Mouse (Mus musculus) cerebellum, adult 2 months (tissue): ENCODE measurements at regions not wholly inside any gene's neighbourhood (a gene's known extent, or its start where the extent isn't known, plus 50 kb on each side); places are given as distances from the start of the nearest gene placed in this dataset.
A peak's percentile ranks its signal among the peaks of the same experiment; 100 is the strongest.

ENCODE experiments used
- DNase-seq, 2 experiments: peaks; one replicate each; pipeline ENCODE4 v3.0.0; 2021
- H3K27ac ChIP-seq: fragments of 200-500 bp; 2 replicates; pipeline ENCODE4 v1.5.1; 2012; ENCODE audit warnings: low read length, control low read depth, inconsistent platforms; ENCODE audit not compliant: insufficient read depth
- H3K27me3 ChIP-seq: fragments of 200-500 bp; 2 replicates; pipeline ENCODE4 v1.6.1; 2012; ENCODE audit warnings: inconsistent platforms, mild to moderate bottlenecking, low read length, moderate library complexity; ENCODE audit not compliant: control insufficient read depth, insufficient read depth
- H3K4me1 ChIP-seq: fragments of 200-500 bp; 2 replicates; pipeline ENCODE4 v1.6.1; 2011; ENCODE audit warnings: low read length; ENCODE audit not compliant: control insufficient read depth, insufficient read depth
- H3K4me3 ChIP-seq: fragments of 200-500 bp; replicated peaks from 2 replicates; pipeline ENCODE3; 2011; ENCODE audit warnings: mild to moderate bottlenecking, low read depth, low read length, control low read depth; ENCODE audit not compliant: insufficient read depth
- CTCF ChIP-seq: fragments of 200-500 bp; IDR thresholded peaks from 2 replicates; pipeline ENCODE4 v1.5.1; 2011; ENCODE audit warnings: low read depth, mild to moderate bottlenecking, control low read depth, low read length, moderate library complexity, borderline replicate concordance; ENCODE audit not compliant: insufficient read depth
- POLR2A ChIP-seq: fragments of 200-500 bp; IDR thresholded peaks from 2 replicates; pipeline ENCODE4 v1.6.1; 2011; ENCODE audit warnings: low read length, control low read depth, borderline replicate concordance; ENCODE audit not compliant: insufficient read depth
- WGBS: fragments of 180-500 bp; shearing (Covaris S2); methylation state at CpG from one replicate; pipeline ENCODE4 v1.1.7; 2018; 5-methylcytosine and 5-hydroxymethylcytosine counted together

DNA sequence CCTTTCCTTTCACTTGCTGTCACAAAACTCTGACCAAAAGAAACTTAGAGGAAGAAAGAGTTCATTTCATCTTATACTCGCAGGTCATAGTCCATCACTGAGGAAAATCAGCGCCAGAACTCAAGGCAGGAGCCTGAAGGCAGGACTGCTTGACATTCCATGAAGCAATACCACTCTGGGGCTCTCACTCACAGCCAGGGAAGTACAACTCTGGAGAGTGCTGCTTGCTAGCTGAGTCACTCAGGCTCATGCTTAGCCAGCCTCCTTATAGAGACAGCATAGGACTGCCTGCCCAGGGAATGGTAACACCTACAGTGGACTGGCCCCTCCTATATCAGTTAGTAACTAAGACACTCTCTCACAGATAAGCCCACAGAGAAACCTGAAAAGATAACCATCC, 166.5 kb downstream of the Tmx1 start:
- Histone ChIP-seq H3K27ac (no peak overlapping the region), H3K4me3 (no peak overlapping the region), H3K4me1 (peaks cover 6% of the 10 kb centered on the region; the same call in 1 of the 2 replicates), H3K27me3 (no peaks in the 10 kb centered on the region)
- WGBS, result 94% methylated on average over 2 of the region's 2 CpGs
- no peak for TF ChIP-seq CTCF
- no peak for TF ChIP-seq POLR2A
- no peak for DNase-seq

- DNase-seq, result no peak
- TF ChIP-seq CTCF (no peak), POLR2A (no peak)
- peaks cover 11% of the 10 kb centered on the region for H3K4me1 ChIP-seq
- H3K4me3 ChIP-seq, result no peak overlapping the region
- WGBS, result 92% methylated on average over 4 of the region's 4 CpGs
- no peaks in the 10 kb centered on the region for H3K27me3 ChIP-seq
- H3K27ac ChIP-seq, result no peak overlapping the region
Measured at GRCm38 (mm10) chr12:70622019-70622418, 169.1 kb downstream of the Tmx1 start.

GRCm38 (mm10) chr12:70624298-70624980, 171.5 kb downstream of the Tmx1 start:
- Histone ChIP-seq H3K27ac (no peak overlapping the region), H3K4me3 (no peak overlapping the region), H3K4me1 (peaks cover 11% of the 10 kb centered on the region), H3K27me3 (no peaks in the 10 kb centered on the region)
- 16% methylated on average over 9 of the region's 9 CpGs for WGBS
- TF ChIP-seq CTCF, result no peak
- TF ChIP-seq POLR2A, result no peak
- peak; percentile 64 to 81 for DNase-seq

- no peak for TF ChIP-seq POLR2A
- TF ChIP-seq CTCF, result no peak
- no peak overlapping the region for H3K4me3 ChIP-seq
- no peaks in the 10 kb centered on the region for H3K27me3 ChIP-seq
- no peak for DNase-seq
- H3K4me1 ChIP-seq, result peaks cover 11% of the 10 kb centered on the region
- H3K27ac ChIP-seq, result no peak overlapping the region
- WGBS, result 78% methylated on average over 7 of the region's 7 CpGs
Measured at GRCm38 (mm10) chr12:70627638-70628037, 174.7 kb downstream of the Tmx1 start.

GRCm38 (mm10) chr12:70628384-70629365, 175.8 kb downstream of the Tmx1 start:
- peaks cover 19% of the 10 kb centered on the region for H3K4me1 ChIP-seq
- no peak for DNase-seq
- 75% methylated on average over 21 of the region's 21 CpGs for WGBS
- no peak overlapping the region for H3K27ac ChIP-seq
- TF ChIP-seq POLR2A (no peak), CTCF (no peak)
- no peak overlapping the region for H3K4me3 ChIP-seq
- H3K27me3 ChIP-seq, result no peaks in the 10 kb centered on the region

DNA sequence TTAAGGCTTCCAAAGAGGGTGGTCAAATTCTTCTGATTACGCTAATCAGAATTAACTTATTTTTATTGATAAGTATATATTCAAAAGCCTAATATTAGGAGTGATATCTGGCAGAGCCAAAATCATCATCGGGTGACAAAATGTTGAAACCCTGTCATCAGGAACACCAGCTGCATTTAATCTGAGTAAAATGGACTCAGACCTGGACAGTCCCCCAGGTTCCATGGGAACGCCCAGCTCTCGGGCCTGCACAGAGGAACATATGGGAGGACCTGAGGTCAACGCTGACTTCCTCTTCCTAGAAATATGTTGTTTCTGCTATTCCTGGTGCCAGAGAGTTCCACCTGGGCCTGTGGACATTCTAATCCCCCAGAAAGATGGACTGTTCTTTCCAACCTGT, 176.5 kb downstream of the Tmx1 start:
- no peaks in the 10 kb centered on the region for H3K27me3 ChIP-seq
- TF ChIP-seq CTCF (no peak), POLR2A (no peak)
- no peak overlapping the region for H3K4me3 ChIP-seq
- no peak overlapping the region for H3K27ac ChIP-seq
- H3K4me1 ChIP-seq, result peaks cover 14% of the 10 kb centered on the region
- WGBS, result 75% methylated on average over 5 of the region's 5 CpGs
- peak in 1 of 2 experiments; percentile 30 for DNase-seq

GRCm38 (mm10) chr12:70631281-70631680, 178.4 kb downstream of the Tmx1 start:
- no peak overlapping the region for H3K27ac ChIP-seq
- no peak overlapping the region for H3K4me3 ChIP-seq
- 98% methylated on average over 6 of the region's 6 CpGs for WGBS
- no peaks in the 10 kb centered on the region for H3K27me3 ChIP-seq
- peaks cover 8% of the 10 kb centered on the region for H3K4me1 ChIP-seq
- TF ChIP-seq POLR2A, result no peak
- TF ChIP-seq CTCF, result no peak
- DNase-seq, result no peak

- DNase-seq, result peak; percentile 75 to 83
- WGBS, result 7% methylated on average over 4 of the region's 4 CpGs
- TF ChIP-seq POLR2A (no peak), CTCF (no peak)
- Histone ChIP-seq H3K4me3 (no peak overlapping the region), H3K4me1 (peaks cover 8% of the 10 kb centered on the region), H3K27ac (no peak overlapping the region), H3K27me3 (no peaks in the 10 kb centered on the region)
Measured at GRCm38 (mm10) chr12:70633194-70633593, 180.3 kb downstream of the Tmx1 start.
